Mouse (Mus musculus) kidney, embryonic 14.5 days (tissue): ENCODE results near the gene Irf2bp2. TPM values are rescaled to one million over a fixed set of nuclear protein-coding genes. Genes with fewer than 3 reads are reported as not detected.

Experiments used
- ATAC-seq: fragments of 200-750 bp; cut with Nextera tagmentation; 2 replicates; pipeline ENCODE4 v1.8.0; 2017; ENCODE audit warnings: moderate number of reproducible peaks, mild to moderate bottlenecking, moderate TSS enrichment, moderate library complexity; ENCODE audit not compliant: low FRiP score, low TSS enrichment
- H3K27ac ChIP-seq: fragments of 300-500 bp; sonication (generic); 2 replicates; pipeline ENCODE4 v1.5.1; 2014; ENCODE audit warnings: low read depth, mild to moderate bottlenecking, low read length, moderate library complexity, mixed read lengths
- H3K27me3 ChIP-seq: fragments of 300-500 bp; sonication (generic); 2 replicates; pipeline ENCODE4 v1.6.1; 2014; ENCODE audit warnings: mild to moderate bottlenecking, low read length; ENCODE audit not compliant: control insufficient read depth, insufficient read depth
- H3K36me3 ChIP-seq: fragments of 300-500 bp; sonication (generic); 2 replicates; pipeline ENCODE4 v1.6.1; 2014; ENCODE audit warnings: low read length, mixed read lengths; ENCODE audit not compliant: control insufficient read depth, insufficient read depth
- H3K4me1 ChIP-seq: fragments of 300-500 bp; sonication (generic); 2 replicates; pipeline ENCODE4 v1.6.1; 2014; ENCODE audit warnings: low read length, mixed read lengths; ENCODE audit not compliant: control insufficient read depth, insufficient read depth
- H3K4me2 ChIP-seq: fragments of 300-500 bp; sonication (generic); replicated peaks from 2 replicates; pipeline ENCODE4 v1.6.1; 2014; ENCODE audit warnings: low read depth, mild to moderate bottlenecking, low read length
- H3K4me3 ChIP-seq: fragments of 300-500 bp; sonication (generic); 2 replicates; pipeline ENCODE4 v1.5.1; 2014; ENCODE audit warnings: mild to moderate bottlenecking, low read length
- H3K9ac ChIP-seq: fragments of 300-500 bp; sonication (generic); 2 replicates; pipeline ENCODE4 v1.6.1; 2014; ENCODE audit warnings: low read depth, mild to moderate bottlenecking, low read length, moderate library complexity
- H3K9me3 ChIP-seq: fragments of 300-500 bp; sonication (generic); 2 replicates; pipeline ENCODE4 v1.6.1; 2016; ENCODE audit warnings: low read length; ENCODE audit not compliant: control insufficient read depth
- WGBS: fragments of 180-500 bp; shearing (Covaris S2); extraction: QIAGEN DNeasy Blood & Tissue Kit; methylation state at CpG from one replicate; pipeline ENCODE4 v1.1.7; 2014; 5-methylcytosine and 5-hydroxymethylcytosine counted together
- polyA plus RNA-seq: library from polyadenylated mRNA; unstranded; fragments of >200 nt; fragmentation: Nextera tagmentation; extraction: Ambion mirVana; gene quantifications from 2 replicates; pipeline ENCODE4 v1.2.1, GENCODE M21; 2014

Irf2bp2 gene
- polyA plus RNA-seq, 1 experiment from 2014 or later = 11.6 TPM

- WGBS = 57% methylated on average over 2 of the region's 2 CpGs
- H3K27ac ChIP-seq = no peak overlapping the region
- no peak overlapping the region for H3K4me2 ChIP-seq
- H3K36me3 ChIP-seq = no peaks in the 10 kb centered on the region
- no peaks in the 10 kb centered on the region for H3K27me3 ChIP-seq
- H3K4me3 ChIP-seq = no peak overlapping the region
- no peak overlapping the region for H3K9ac ChIP-seq
- ATAC-seq = no peak
- no peaks in the 10 kb centered on the region for H3K9me3 ChIP-seq
- peaks cover 19% of the 10 kb centered on the region for H3K4me1 ChIP-seq
These were observed 26.1 kb downstream of the Irf2bp2 start for GRCm38 (mm10) chr8:126567674-126568073.

- Histone ChIP-seq H3K4me1 (peaks cover 19% of the 10 kb centered on the region), H3K36me3 (no peaks in the 10 kb centered on the region), H3K4me2 (no peak overlapping the region; the same call in 1 of the 2 replicates), H3K27ac (peak overlapping the region; percentile 53), H3K9ac (no peak overlapping the region), H3K27me3 (no peaks in the 10 kb centered on the region), H3K9me3 (no peaks in the 10 kb centered on the region), H3K4me3 (no peak overlapping the region)
- peak; percentile 37; the same call in 1 of the 2 replicates for ATAC-seq
- 6% methylated on average over 14 of the region's 14 CpGs for WGBS
These were observed 27.2 kb downstream of the Irf2bp2 start for GRCm38 (mm10) chr8:126566446-126567062.

GRCm38 (mm10) chr8:126565954-126566445 is 27.8 kb downstream of the Irf2bp2 start:
- 35% methylated on average over 6 of the region's 6 CpGs for WGBS
- 0 out of 2 replicates have a peak, but pooled peaks have one; percentile 39 for ATAC-seq
- Histone ChIP-seq H3K4me3 (no peak overlapping the region), H3K27ac (peak overlapping the region; percentile 53), H3K9me3 (no peaks in the 10 kb centered on the region), H3K27me3 (no peaks in the 10 kb centered on the region), H3K36me3 (no peaks in the 10 kb centered on the region), H3K9ac (no peak overlapping the region), H3K4me1 (peaks cover 19% of the 10 kb centered on the region), H3K4me2 (no peak overlapping the region)

- Histone ChIP-seq H3K36me3 (no peaks in the 10 kb centered on the region), H3K4me3 (no peak overlapping the region), H3K9ac (no peak overlapping the region), H3K27me3 (no peaks in the 10 kb centered on the region), H3K4me1 (peaks cover 19% of the 10 kb centered on the region), H3K27ac (no peak overlapping the region), H3K4me2 (no peak overlapping the region), H3K9me3 (no peaks in the 10 kb centered on the region)
- no peak for ATAC-seq
- WGBS = 76% methylated on average over 6 of the region's 6 CpGs
These were observed 28.5 kb downstream of the Irf2bp2 start for GRCm38 (mm10) chr8:126565231-126565781.

- Histone ChIP-seq H3K36me3 (no peaks in the 10 kb centered on the region), H3K27me3 (no peaks in the 10 kb centered on the region), H3K4me3 (no peak overlapping the region), H3K9ac (no peak overlapping the region), H3K9me3 (no peaks in the 10 kb centered on the region), H3K4me2 (no peak overlapping the region), H3K27ac (no peak overlapping the region), H3K4me1 (peaks cover 19% of the 10 kb centered on the region)
- ATAC-seq = no peak
- WGBS = 74% methylated on average over 9 of the region's 9 CpGs
These were observed 29.1 kb downstream of the Irf2bp2 start for GRCm38 (mm10) chr8:126564551-126565154.

GRCm38 (mm10) chr8:126561316-126561841 is 32.4 kb downstream of the Irf2bp2 start:
- Histone ChIP-seq H3K9ac (no peak overlapping the region), H3K36me3 (no peaks in the 10 kb centered on the region), H3K27me3 (no peaks in the 10 kb centered on the region), H3K4me2 (no peak overlapping the region), H3K9me3 (no peaks in the 10 kb centered on the region), H3K4me3 (no peak overlapping the region), H3K4me1 (peaks cover 7% of the 10 kb centered on the region), H3K27ac (no peak overlapping the region)
- no peak for ATAC-seq
- WGBS = 92% methylated on average over 4 of the region's 4 CpGs

- ATAC-seq = no peak
These were observed 35.3 kb downstream of the Irf2bp2 start for GRCm38 (mm10) chr8:126558400-126558953.

GRCm38 (mm10) chr8:126557403-126557802 is 36.4 kb downstream of the Irf2bp2 start:
- Histone ChIP-seq H3K27me3 (no peaks in the 10 kb centered on the region), H3K4me3 (no peak overlapping the region), H3K4me1 (no peaks in the 10 kb centered on the region), H3K36me3 (no peaks in the 10 kb centered on the region), H3K9ac (no peak overlapping the region), H3K27ac (no peak overlapping the region), H3K4me2 (no peak overlapping the region), H3K9me3 (no peaks in the 10 kb centered on the region)
- WGBS = 40% methylated on average over 9 of the region's 9 CpGs
- ATAC-seq = no peak

More at GRCm38 (mm10) chr8:126558400-126558953, 35.3 kb downstream of the Irf2bp2 start:
- Histone ChIP-seq H3K9me3 (no peaks in the 10 kb centered on the region), H3K36me3 (no peaks in the 10 kb centered on the region), H3K9ac (no peak overlapping the region), H3K27ac (no peak overlapping the region), H3K27me3 (no peaks in the 10 kb centered on the region), H3K4me1 (no peaks in the 10 kb centered on the region), H3K4me3 (no peak overlapping the region), H3K4me2 (no peak overlapping the region)
- 89% methylated on average over 13 of the region's 13 CpGs for WGBS
